Mouse (Mus musculus) thymus, postnatal 36 days (tissue): ENCODE measurements around the gene Zfp92.

Experiments
- DNase-seq, 2 experiments: peaks; one replicate each; pipeline ENCODE4 v3.0.0; 2022; ENCODE audit warnings: mixed read lengths in 2 of 2

Zfp92 gene

DNA sequence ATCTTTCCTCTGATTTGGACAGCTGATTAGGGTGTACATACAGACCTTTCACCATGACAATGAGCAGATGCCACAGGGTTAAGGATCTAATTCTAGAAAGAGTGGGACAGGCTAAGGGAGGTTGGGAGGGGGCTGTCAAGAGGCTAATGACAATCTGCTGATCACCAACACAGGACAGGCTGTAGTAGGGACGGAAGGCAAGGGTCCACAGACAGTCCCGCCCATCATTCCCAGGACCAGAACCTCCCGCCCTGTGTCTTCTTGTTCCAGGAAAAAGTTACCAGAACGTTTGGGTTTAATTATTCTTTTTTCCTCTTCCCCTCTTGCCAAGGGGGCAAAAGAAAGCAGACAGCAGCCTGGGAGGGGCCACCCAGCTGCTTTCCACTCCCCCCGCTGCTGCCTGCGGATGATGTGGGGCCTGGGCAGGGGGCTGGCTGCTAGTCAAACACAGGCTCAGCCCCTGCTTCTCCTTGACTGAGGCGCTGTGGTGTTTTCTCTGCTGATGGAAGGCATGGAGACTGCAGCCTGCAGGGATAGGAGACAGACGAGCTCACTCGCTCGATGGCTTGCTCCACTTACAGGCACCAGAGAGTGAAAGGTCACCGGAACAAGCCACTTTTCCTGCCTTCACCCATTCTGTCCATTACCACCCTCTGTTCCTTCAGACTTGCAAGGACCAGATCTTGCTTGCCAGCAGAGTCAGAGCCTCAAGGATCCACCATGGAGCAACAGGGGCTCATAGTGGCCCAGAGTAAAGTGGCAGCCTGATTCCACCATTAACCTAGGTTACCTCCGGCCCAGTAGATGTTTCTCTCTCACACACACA lies 63.7 kb downstream of the Zfp92 start:
- DNase-seq, result no peak

DNA sequence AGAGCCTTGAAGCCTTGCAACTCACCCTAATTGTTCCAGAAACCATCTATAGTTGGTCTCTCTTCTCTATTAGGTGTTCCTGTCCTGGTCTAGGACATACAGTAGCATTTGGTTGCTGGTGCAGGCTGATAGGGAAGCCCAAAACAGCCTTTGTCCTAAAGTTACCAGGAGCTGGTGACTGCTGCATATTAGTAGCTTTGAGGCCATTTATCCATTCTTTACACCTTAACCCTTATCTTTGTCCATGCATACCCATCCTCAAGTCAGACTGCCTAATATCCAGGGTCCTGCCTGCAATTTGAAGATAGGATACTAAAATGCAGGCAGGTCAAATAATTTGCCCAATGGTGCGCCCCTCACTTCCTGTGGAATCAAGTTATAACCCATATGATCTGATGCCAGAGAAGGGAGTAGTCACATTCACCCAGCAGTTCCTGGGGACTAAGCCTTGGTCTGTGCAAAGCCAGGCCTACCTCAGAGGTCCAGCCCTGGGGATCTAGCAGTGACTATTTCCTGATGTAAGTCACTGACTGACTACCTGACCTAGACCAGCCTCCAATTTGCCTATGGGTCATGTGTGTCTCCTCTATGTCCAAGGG lies 64.9 kb downstream of the Zfp92 start:
- no peak for DNase-seq

DNA sequence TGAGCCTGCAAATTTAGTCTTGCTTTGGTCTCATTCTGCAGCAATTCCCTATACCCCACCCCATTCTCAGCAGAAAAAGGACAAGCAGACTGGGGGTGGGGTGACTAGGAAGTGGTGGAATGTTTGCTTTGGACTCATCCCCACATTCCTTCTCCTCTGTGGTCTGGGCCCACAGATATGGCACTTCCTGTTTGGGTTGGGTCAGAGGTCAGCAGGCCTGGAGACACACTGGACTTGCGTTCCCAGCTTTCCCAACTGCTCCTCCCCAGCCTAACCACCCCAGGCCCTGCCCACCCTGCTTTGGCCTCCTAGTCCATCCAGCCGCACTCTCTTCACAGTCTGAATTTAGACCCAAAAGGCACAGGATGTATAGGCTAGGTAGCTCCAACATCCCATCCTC lies 65.7 kb downstream of the Zfp92 start:
- no peak for DNase-seq

DNA sequence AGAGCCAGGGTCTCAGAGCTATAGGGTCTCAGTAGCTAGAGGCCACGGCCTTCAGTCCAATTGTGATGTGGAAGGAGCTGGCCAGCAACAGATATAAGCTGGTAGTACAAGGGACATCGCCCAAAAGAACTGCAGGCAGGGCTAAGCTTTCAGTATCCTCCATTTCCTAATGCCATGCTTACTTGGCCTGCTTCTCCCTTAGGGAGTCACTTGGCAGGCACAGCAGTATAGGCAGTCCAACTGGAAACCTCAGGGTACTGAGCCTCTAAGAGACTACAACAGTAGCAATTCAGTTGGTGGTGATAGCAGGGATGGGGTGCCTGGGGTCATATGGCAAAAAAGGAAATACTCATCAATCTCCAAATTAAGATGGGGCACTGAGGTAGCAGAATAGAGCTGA lies 66.6 kb downstream of the Zfp92 start:
- DNase-seq, result no peak
